Mouse (Mus musculus): Measurements from ENCODE around the gene Map2k7.
"Not testable (repeated sequence)": the region's sequence is repeated elsewhere in the genome, so short reads cannot be mapped to it uniquely, and the experiment has no call there.

DNA sequence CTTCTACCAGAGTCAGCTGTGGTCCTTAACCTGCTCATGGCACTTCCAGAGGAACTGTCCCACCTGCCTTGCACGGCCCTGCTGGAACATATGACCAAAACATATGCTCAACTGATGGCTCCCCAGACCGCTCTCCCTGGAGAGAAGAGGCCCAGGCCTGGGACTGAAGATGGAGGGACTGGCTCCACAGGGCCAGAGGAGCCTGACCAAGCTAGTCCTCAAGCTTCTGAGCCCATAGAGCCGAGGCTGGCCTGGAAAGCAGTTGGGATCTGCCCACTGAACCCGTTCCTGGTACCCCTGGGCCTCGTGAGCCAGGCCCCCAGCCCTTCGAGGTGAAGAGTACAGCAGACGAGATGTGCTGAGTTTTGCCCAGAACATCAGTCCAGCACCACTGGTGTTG, 16.9 kb downstream of the Map2k7 start:
- TF ChIP-seq POLR2A (IDR thresholded peaks at IDR 0.05; ENCODE audit: borderline replicate concordance, extremely low read depth, insufficient read depth, insufficient read length, poor library complexity, severe bottlenecking); CTCF (IDR thresholded peaks at IDR 0.05; ENCODE audit: borderline replicate concordance, extremely low read depth, insufficient read depth, insufficient read length): not testable (repeated sequence)

Data from brain, embryonic 14.5 days (tissue).